Comparison of ENCODE assay signal across 8 mouse cellular contexts in the genomic region with DNA sequence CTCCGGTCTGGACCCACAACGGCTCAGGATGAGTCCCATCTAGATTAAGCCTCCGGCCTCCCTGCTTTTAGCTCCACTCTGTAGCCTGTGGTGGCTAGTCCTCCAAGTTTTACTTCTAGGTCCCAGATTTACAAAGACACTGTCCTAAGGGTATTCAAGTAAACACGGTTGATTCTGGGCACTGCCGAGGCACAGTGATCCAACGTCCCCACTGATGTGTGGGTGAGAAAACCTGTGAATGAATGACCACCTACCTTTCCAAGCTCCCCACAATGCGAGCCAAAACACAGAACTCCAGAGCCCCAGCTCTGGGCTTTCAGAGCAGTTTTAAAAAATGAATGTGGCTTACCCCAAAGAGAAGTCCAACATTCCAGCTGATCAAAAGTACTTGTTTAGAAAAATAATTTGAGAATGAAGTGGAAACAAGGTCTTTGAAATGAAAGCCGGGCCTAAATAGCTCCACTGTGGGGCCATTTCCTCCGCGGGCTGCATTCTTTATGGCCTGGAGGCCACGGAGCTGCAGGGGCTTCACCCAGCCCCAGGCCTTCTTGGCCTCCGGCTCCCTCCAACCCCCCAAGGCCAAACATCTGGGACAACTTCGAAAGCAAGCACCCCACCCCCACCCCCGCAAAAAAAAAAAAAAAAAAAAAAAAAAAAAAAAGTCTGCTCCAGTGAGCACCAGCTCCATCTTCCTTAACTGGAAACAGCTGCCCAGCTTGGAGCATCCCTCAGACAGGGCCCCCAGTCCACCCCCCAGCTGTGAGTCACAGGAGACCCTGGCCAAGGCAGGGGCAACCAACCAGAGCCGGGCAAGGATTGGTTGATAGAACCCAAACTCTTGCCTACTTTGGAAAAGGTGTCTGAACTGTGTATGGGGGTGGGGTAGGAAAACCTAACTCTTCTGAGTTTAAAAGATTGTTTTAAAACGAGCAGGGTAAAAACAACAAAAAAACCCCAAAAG. TPM values are rescaled to one million over a fixed set of nuclear protein-coding genes. Genes with fewer than 3 reads are reported as not detected.
DNase-seq lines count a peak whose midpoint lies in the region; ATAC-seq and TF ChIP-seq lines count a peak whose summit lies in the region.

No protein-coding gene starts in this region.

- ATAC-seq in hindbrain, embryonic 13.5 days (ENCODE audit: low FRiP score): no peak
- ATAC-seq in liver, embryonic 13.5 days (ENCODE audit: low read depth): no peak
- ATAC-seq in neural tube, embryonic 14.5 days (ENCODE audit: low read depth): no peak

- DNase-seq in urinary bladder, postnatal 14 days (ENCODE audit: low spot score): peak; percentile 56
- no peak for DNase-seq in urinary bladder, postnatal 10 days (ENCODE audit: low spot score)
- peak; percentile 35 for DNase-seq in liver, embryonic 13.5 days
- DNase-seq in right cerebral cortex, postnatal 4 days: no peak
- no peak for DNase-seq in cerebellum, adult 9-11 months

- no peak for TF ChIP-seq CTCF in embryonic fibroblast, embryonic 13.5 days (IDR thresholded peaks at IDR 0.05; ENCODE audit: borderline replicate concordance, insufficient read depth, low read length)

- no peaks in the 10 kb centered on the region for H3K9me3 ChIP-seq in hindbrain, embryonic 13.5 days
- no peaks in the 10 kb centered on the region for H3K9me3 ChIP-seq in liver, embryonic 13.5 days (replicated peaks)
- H3K9me3 ChIP-seq in neural tube, embryonic 14.5 days (ENCODE audit: control insufficient read depth, low read length): no peaks in the 10 kb centered on the region

- H3K36me3 ChIP-seq in hindbrain, embryonic 13.5 days: no peaks in the 10 kb centered on the region
- peaks cover 22% of the 10 kb centered on the region for H3K36me3 ChIP-seq in liver, embryonic 13.5 days
- H3K36me3 ChIP-seq in neural tube, embryonic 14.5 days (ENCODE audit: control insufficient read depth, insufficient read depth, low read length): no peaks in the 10 kb centered on the region

- peaks cover 31% of the 10 kb centered on the region for H3K27me3 ChIP-seq in hindbrain, embryonic 13.5 days
- no peaks in the 10 kb centered on the region for H3K27me3 ChIP-seq in liver, embryonic 13.5 days
- H3K27me3 ChIP-seq in neural tube, embryonic 14.5 days (ENCODE audit: control insufficient read depth, insufficient read depth, low read length): peaks cover 6% of the 10 kb centered on the region; the same call in 1 of the 2 replicates

- peak; percentile 51; the same call in 1 of the 2 replicates for TF ChIP-seq POLR2A in embryonic fibroblast, embryonic 13.5 days (IDR thresholded peaks at IDR 0.05; ENCODE audit: low read depth, low read length)

- peaks cover 9% of the 10 kb centered on the region; the same call in 1 of the 2 replicates for H3K4me1 ChIP-seq in embryonic fibroblast, embryonic 13.5 days (ENCODE audit: control insufficient read depth, insufficient read depth, low read length)
- H3K4me1 ChIP-seq in hindbrain, embryonic 13.5 days (replicated peaks): peaks cover 30% of the 10 kb centered on the region
- H3K4me1 ChIP-seq in liver, embryonic 13.5 days (replicated peaks): peaks cover 69% of the 10 kb centered on the region
- peaks cover 5% of the 10 kb centered on the region; the same call in 1 of the 2 replicates for H3K4me1 ChIP-seq in neural tube, embryonic 14.5 days (ENCODE audit: control insufficient read depth, insufficient read depth, low read length)

- no peak overlapping the region for H3K9ac ChIP-seq in hindbrain, embryonic 13.5 days
- peak overlapping the region; percentile 67 for H3K9ac ChIP-seq in liver, embryonic 13.5 days
- no peak overlapping the region for H3K9ac ChIP-seq in neural tube, embryonic 14.5 days (replicated peaks; ENCODE audit: low read depth, low read length)

- WGBS in hindbrain, embryonic 13.5 days: 32% methylated on average over 16 of the region's 16 CpGs
- WGBS in liver, embryonic 13.5 days (ENCODE audit: insufficient replicate concordance): 7% methylated on average over 16 of the region's 16 CpGs
- WGBS in neural tube, embryonic 14.5 days: 23% methylated on average over 16 of the region's 16 CpGs

- peak overlapping the region; percentile 46 for H3K4me2 ChIP-seq in hindbrain, embryonic 13.5 days
- peak overlapping the region; percentile 73 for H3K4me2 ChIP-seq in liver, embryonic 13.5 days
- peak overlapping the region; percentile 25 for H3K4me2 ChIP-seq in neural tube, embryonic 14.5 days (ENCODE audit: low read depth, low read length)

- H3K4me3 ChIP-seq in embryonic fibroblast, embryonic 13.5 days (ENCODE audit: insufficient read depth, low read length): peak overlapping the region; percentile 39
- H3K4me3 ChIP-seq in hindbrain, embryonic 13.5 days: no peak overlapping the region
- peak overlapping the region; percentile 56 for H3K4me3 ChIP-seq in liver, embryonic 13.5 days (replicated peaks)
- no peak overlapping the region for H3K4me3 ChIP-seq in neural tube, embryonic 14.5 days (ENCODE audit: low read depth, low read length)

- H3K27ac ChIP-seq in embryonic fibroblast, embryonic 13.5 days (ENCODE audit: insufficient read depth, low read length): peak overlapping the region; percentile 96
- peak overlapping the region; percentile 69 for H3K27ac ChIP-seq in hindbrain, embryonic 13.5 days
- H3K27ac ChIP-seq in liver, embryonic 13.5 days: peak overlapping the region; percentile 94
- peak overlapping the region; percentile 45 for H3K27ac ChIP-seq in neural tube, embryonic 14.5 days (ENCODE audit: low read depth, low read length)

RNA-seq across cellular contexts. Expression of gene Zfp36l2, which starts 5.2 kb away (rescaled TPM):
- 171 and 187 TPM in 2 replicates for polyA plus RNA-seq in embryonic fibroblast, embryonic 13.5 days (2011; ENCODE audit: insufficient read length, low read depth, missing spikeins)
- polyA plus RNA-seq in hindbrain, embryonic 13.5 days (2015; fragmentation: Nextera tagmentation; extraction: Ambion mirVana): 5.1 and 5.2 TPM in 2 replicates
- 8.9 and 10.0 TPM in 2 replicates for polyA plus RNA-seq in liver, embryonic 13.5 days (2015; fragmentation: Nextera tagmentation; extraction: Ambion mirVana)
- 4.8 and 7.2 TPM in 2 replicates for polyA plus RNA-seq in neural tube, embryonic 14.5 days (2014; fragmentation: Nextera tagmentation; extraction: Ambion mirVana)

Comparison
In these comparisons a context has a peak if more than half of its experiments do, and no peak if none do; other contexts are left out.
1. DNase-seq: peak in urinary bladder, postnatal 14 days (single experiment) and liver, embryonic 13.5 days (single experiment); none in urinary bladder, postnatal 10 days (single experiment), right cerebral cortex, postnatal 4 days (single experiment) and cerebellum, adult 9-11 months (single experiment).
2. H3K27ac ChIP-seq: peak in every context shown above with its lines; median percentile 96 in embryonic fibroblast, embryonic 13.5 days; 94 in liver, embryonic 13.5 days; 69 in hindbrain, embryonic 13.5 days; 45 in neural tube, embryonic 14.5 days.
3. H3K4me3 ChIP-seq: peak in embryonic fibroblast, embryonic 13.5 days (single experiment) and liver, embryonic 13.5 days (single experiment); none in hindbrain, embryonic 13.5 days (single experiment) and neural tube, embryonic 14.5 days (single experiment).
4. RNA of gene Zfp36l2, which starts 5.2 kb away (polyA plus RNA-seq): 171 to 187 TPM in embryonic fibroblast, embryonic 13.5 days; 8.9 to 10.0 TPM in liver, embryonic 13.5 days, 5.1 to 5.2 TPM in hindbrain, embryonic 13.5 days and 4.8 to 7.2 TPM in neural tube, embryonic 14.5 days; every median in the first group is over 10 times any median in the second.
5. Peak in every context shown above with its lines, with median percentiles within 50 percentile points of each other: H3K4me2 ChIP-seq.